Mouse (Mus musculus) G1E (cell line): ENCODE results near the gene Megf6. TPM values are rescaled to one million over a fixed set of nuclear protein-coding genes. Genes with fewer than 3 reads are reported as not detected.

Source experiments
- ATAC-seq: 2 replicates; pipeline ENCODE4 v1.8.0; 2016; ENCODE audit warnings: mild to moderate bottlenecking; ENCODE audit not compliant: insufficient number of reproducible peaks, poor library complexity, low FRiP score, severe bottlenecking; ENCODE audit errors: extremely low read depth
- DNase-seq: peaks from one replicate; pipeline ENCODE4 v3.0.0; 2012; ENCODE audit warnings: low spot score
- H3K27me3 ChIP-seq: 2 replicates; pipeline ENCODE4 v1.6.1; 2012; ENCODE audit warnings: mild to moderate bottlenecking, low read length, inconsistent platforms; ENCODE audit not compliant: insufficient read depth
- H3K36me3 ChIP-seq: replicated peaks from 2 replicates; pipeline ENCODE3; 2012; ENCODE audit warnings: mild to moderate bottlenecking, inconsistent platforms
- H3K4me1 ChIP-seq: 2 replicates; pipeline ENCODE4 v1.6.1; 2012; ENCODE audit warnings: low read depth, low read length, inconsistent platforms, mixed read lengths; ENCODE audit not compliant: insufficient read depth
- H3K4me3 ChIP-seq: 2 replicates; pipeline ENCODE4 v1.5.1; 2012; ENCODE audit warnings: low read depth, mild to moderate bottlenecking, inconsistent platforms, low read length, moderate library complexity, mixed read lengths
- H3K9me3 ChIP-seq: replicated peaks from 2 replicates; pipeline ENCODE4 v1.6.1; 2012; ENCODE audit warnings: inconsistent platforms
- CTCF ChIP-seq: IDR thresholded peaks from 2 replicates; pipeline ENCODE4 v1.5.1; 2012; ENCODE audit warnings: low read depth, low read length, inconsistent platforms, mixed read lengths
- GATA1 ChIP-seq: IDR thresholded peaks from 2 replicates; pipeline ENCODE4 v1.6.1; 2012; ENCODE audit warnings: borderline replicate concordance, low read length, inconsistent platforms, mixed read lengths
- GATA2 ChIP-seq: IDR thresholded peaks from 2 replicates; pipeline ENCODE4 v1.6.1; 2012; ENCODE audit warnings: low read depth, low read length, inconsistent platforms, borderline replicate concordance
- POLR2AphosphoS5 ChIP-seq: IDR thresholded peaks from 2 replicates; pipeline ENCODE4 v1.6.1; 2012; ENCODE audit warnings: low read depth, low read length, inconsistent platforms; ENCODE audit not compliant: insufficient replicate concordance
- TAL1 ChIP-seq: conservative IDR thresholded peaks from 2 replicates; pipeline ENCODE4 v1.6.1; 2012; ENCODE audit warnings: low read depth, low read length, inconsistent platforms, mixed read lengths
- polyA plus RNA-seq: library from polyadenylated mRNA; stranded (reverse); fragments of >175 nt; gene quantifications from 2 replicates; pipeline ENCODE4 v1.2.3, GENCODE M21; 2012
- total RNA-seq, 2 experiments: library from RNA; stranded (forward) in 1 of 2; stranded (reverse) in 1 of 2; fragments of 200-1000 nt in 1 of 2; fragments of >200 nt in 1 of 2; fragmentation: Nextera tagmentation in 1 of 2; gene quantifications; 2 replicates each; pipeline ENCODE4 v1.2.3; 2014 to 2017

The Megf6 gene
- total and polyA plus RNA-seq, 3 experiments, result 0.01 to 0.05 TPM; not detected in 1

DNA sequence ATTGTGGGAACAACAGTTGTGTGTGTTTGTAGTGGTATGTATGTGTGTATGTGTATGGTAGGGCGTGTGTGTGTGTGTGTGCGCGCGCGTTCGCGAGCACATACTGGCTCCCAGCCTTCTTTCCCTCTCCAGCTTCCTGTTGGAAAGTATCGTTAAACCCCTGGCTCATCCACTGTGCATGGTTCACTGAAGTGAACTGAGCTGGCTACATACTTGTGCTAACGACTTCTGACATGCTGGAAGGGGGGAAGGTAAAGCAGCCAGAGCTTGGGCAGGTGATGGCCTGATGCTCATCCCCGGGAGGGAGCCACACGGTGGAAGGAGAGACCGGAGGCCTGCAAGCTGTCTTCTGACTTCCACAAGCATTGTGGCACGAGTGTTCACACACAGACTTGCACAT is 40.9 kb downstream of the Megf6 start:
- TF ChIP-seq TAL1 (no peak), GATA2 (no peak), CTCF (no peak), POLR2AphosphoS5 (no peak), GATA1 (no peak)
- peaks cover 88% of the 10 kb centered on the region for H3K9me3 ChIP-seq
- H3K27me3 ChIP-seq, result no peaks in the 10 kb centered on the region
- ATAC-seq (no peak), DNase-seq (no peak)
- no peak overlapping the region for H3K4me3 ChIP-seq
- H3K36me3 ChIP-seq, result no peaks in the 10 kb centered on the region
- no peaks in the 10 kb centered on the region for H3K4me1 ChIP-seq

DNA sequence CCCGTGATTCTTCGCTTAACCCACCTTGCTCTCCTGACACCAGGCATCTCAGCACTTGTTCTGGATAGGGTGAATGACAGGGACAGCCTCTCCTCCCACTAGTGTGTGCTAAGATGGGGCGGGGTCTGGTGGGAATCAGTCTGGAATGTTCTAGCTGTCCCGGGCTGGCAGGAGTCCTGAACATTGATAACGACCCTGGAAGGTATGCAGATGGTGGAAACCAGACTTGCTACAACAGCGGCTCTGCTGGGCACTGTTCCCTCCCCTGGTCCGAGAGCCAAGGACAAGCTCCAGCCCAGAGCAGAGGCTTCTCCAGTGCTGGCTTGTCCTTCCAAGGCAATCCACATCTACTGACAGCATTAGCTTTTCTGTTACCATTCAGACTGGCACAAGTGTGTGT is 43.1 kb downstream of the Megf6 start:
- ATAC-seq, result no peak
- no peak for DNase-seq
- Histone ChIP-seq H3K27me3 (no peaks in the 10 kb centered on the region), H3K4me3 (no peak overlapping the region), H3K36me3 (no peaks in the 10 kb centered on the region), H3K9me3 (peaks cover 88% of the 10 kb centered on the region), H3K4me1 (no peaks in the 10 kb centered on the region)
- TF ChIP-seq CTCF (no peak), GATA1 (no peak), POLR2AphosphoS5 (no peak), GATA2 (no peak), TAL1 (no peak)

DNA sequence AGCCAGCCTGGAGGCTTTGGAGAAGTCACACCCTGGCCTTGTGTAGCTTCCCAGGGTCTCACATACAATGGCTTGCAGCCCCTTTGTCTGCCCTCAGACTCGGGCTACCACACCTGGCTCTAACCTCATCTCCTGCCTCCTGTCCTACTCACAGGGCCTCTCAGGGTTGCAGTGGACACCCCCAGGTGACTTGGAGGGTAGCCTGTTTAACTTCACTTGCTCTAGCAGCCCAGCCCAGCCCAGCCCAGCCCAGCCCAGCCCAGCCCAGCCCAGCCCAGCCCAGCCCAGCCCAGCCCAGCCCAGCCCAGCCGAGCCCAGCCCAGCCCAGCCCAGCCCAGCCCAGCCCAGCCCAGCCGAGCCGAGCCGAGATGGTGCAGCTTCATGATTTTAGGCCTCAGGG is 43.5 kb downstream of the Megf6 start:
- H3K4me1 ChIP-seq, result no peaks in the 10 kb centered on the region
- DNase-seq (no peak), ATAC-seq (no peak)
- H3K9me3 ChIP-seq, result peaks cover 88% of the 10 kb centered on the region
- H3K36me3 ChIP-seq, result no peaks in the 10 kb centered on the region
- no peaks in the 10 kb centered on the region for H3K27me3 ChIP-seq
- no peak overlapping the region for H3K4me3 ChIP-seq
- TF ChIP-seq CTCF (no peak), TAL1 (no peak), GATA1 (no peak), POLR2AphosphoS5 (no peak), GATA2 (no peak)

DNA sequence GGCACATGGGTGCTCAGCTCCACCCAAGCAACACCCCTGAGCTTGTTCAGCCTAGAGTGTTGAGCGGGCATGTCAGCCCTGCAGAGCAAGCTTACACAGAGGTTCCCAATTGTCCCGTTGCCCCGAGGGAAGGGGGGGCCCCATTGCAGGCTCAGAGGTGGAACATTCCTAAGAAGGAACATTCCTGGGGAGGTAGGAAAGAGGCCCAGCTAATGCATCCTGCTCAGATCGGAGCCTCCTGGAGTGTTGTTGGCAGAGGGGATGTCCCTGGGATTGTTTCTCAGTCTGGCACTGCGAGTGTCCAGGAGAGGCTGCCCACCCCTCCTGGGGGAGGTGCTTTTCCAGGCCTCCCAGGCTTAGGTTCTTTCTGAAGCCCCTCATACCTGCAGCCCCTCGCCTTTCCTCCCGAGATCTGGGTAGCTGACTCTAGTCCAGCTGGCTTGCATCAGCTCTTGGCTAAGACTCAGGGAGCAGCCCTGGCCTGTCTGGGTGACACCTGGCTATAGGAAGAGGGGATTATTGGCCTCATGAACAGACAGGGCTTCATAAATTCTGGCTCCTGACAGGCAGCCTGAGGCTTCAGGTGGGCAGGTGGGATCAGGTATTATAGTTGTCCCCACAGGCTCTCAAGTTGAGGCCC is 47.3 kb downstream of the Megf6 start:
- ATAC-seq, result no peak
- H3K36me3 ChIP-seq, result no peaks in the 10 kb centered on the region
- no peaks in the 10 kb centered on the region for H3K27me3 ChIP-seq
- H3K4me1 ChIP-seq, result no peaks in the 10 kb centered on the region
- H3K4me3 ChIP-seq, result no peak overlapping the region
- no peak for TF ChIP-seq CTCF
- no peak for TF ChIP-seq GATA2
- TF ChIP-seq GATA1, result no peak
- TF ChIP-seq POLR2AphosphoS5, result no peak
- TF ChIP-seq TAL1, result no peak
- DNase-seq, result no peak
- peaks cover 88% of the 10 kb centered on the region for H3K9me3 ChIP-seq

DNA sequence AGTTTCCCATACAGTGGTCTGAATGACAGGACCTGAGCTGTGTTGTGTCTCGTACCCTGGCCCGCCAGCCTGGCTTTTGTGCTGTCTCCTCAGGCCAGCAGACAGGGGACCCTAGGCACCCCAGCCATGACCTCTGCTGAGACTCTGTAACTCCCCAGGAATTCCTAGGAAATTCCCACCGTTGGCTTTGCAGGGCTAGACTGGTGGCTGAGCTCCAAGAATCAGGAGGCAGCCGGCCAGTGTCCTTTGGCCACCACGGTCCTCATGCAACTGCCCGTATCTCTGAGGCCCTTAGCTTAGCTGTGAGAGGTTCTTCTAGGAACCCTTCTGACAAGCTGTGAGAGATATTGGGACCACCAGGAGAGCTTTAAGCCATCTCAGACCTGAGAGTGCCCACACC is 52.2 kb downstream of the Megf6 start:
- Histone ChIP-seq H3K27me3 (no peaks in the 10 kb centered on the region), H3K4me1 (no peaks in the 10 kb centered on the region), H3K9me3 (peaks cover 96% of the 10 kb centered on the region), H3K36me3 (no peaks in the 10 kb centered on the region), H3K4me3 (no peak overlapping the region)
- DNase-seq, result no peak
- TF ChIP-seq GATA2 (no peak), GATA1 (no peak), TAL1 (no peak), CTCF (no peak), POLR2AphosphoS5 (no peak)
- no peak for ATAC-seq

DNA sequence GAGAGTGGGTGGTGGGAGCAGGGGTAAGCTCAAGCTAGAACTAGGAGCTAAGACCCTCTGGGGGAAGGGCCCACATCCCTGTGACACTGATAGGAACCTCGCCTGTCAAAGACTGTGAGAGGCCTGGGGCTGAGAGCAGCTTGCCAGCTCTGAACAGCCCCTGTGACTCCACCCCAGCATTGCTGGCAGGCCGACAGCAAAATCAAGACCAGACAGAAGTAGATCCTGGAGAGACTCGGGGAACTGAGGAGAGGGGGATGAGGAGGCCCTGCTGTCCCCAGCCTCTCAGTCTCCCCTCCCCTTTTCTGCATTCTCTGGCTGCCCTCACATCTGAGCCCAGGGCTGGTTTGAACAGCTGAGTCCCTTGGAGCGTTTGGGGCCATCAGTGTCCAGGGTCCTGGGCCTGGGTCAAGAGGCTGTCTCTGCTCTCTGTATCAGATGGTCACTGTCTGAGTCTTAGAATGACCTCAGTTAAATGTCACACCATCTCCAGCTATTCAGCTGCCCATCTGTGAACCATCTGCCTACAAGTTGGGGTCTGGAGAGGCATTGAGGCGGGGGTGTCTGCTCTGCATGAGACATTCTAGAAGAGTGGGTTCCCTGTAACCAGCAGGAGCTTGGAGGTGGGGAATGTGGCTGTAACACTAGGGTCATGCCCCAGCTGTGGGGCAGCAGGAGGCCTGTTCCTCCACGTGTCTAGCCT is 53.9 kb downstream of the Megf6 start:
- ATAC-seq (no peak), DNase-seq (no peak)
- Histone ChIP-seq H3K4me3 (no peak overlapping the region), H3K4me1 (no peaks in the 10 kb centered on the region), H3K36me3 (no peaks in the 10 kb centered on the region), H3K9me3 (peaks cover 96% of the 10 kb centered on the region), H3K27me3 (no peaks in the 10 kb centered on the region)
- TF ChIP-seq GATA1 (no peak), CTCF (no peak), POLR2AphosphoS5 (no peak), TAL1 (no peak), GATA2 (no peak)
